Mouse (Mus musculus): ENCODE measurements at regions not wholly inside any gene's neighbourhood (a gene's known extent, or its start where the extent isn't known, plus 50 kb on each side); places are given as distances from the start of the nearest gene placed in this dataset.

DNA sequence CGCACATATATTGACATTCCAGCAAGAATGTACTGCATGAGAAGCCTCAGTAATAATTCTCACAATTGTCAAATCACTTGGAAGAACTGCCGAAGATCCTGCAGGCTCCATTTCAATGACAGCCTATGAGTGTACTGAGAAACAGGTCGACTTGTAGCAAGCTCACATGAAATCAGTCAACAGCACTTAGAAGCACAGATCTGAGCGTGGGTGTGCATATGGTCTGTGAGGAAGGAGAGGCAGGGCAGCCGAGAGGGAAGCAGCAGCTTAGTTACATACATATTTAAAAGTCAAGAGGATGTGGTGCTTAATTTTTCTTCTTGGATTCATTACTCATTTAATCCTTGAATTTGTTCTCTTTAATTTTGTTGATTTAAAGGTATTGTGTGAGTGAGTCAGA lies 967.4 kb upstream of the Epha7 start:
- DNase-seq (ENCODE audit: low spot score in 2 of 2), result peak; percentile 28 to 54

DNA sequence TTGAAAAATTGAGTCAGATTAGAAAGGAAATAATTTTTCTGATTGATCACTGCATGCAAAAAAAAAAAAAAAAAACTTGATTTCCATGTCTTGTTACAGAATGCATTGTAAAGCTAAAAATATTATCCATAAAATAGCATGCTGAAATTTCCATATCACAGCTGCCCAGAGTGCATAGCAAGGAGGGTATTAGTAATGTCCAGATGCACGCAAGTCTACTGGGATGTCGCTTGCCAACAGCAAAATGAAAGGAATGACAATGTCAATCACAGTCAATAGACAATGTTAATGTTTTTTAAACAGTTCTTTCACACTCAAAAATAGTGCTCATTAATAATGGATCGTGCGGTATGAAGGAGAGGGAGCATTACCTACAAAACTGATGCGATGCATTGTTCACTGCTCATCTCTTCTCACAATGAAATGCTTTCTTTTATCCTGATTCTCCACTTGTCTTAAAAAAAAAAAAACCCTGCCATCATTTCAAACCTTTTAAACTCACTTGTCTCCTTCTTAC lies 966.8 kb upstream of the Epha7 start:
- DNase-seq (ENCODE audit: low spot score in 2 of 2), result no peak

DNA sequence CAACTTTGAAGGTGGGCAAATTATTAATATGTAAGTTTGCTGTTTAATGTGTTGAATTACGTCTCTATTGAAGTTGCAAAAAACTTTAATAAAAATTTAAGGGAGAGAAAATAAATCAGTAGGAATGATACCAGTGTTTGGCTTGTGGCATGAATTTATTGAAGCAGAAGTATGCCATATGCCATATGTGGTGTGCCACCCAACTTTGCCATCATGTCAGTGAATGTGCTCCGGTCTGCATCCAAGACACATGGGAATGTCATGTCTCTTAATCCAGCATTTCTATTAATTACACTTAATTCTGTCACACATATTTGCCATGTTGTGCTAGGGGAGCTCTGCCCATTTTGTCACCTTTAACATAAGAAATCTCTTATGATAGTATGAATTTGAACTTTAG lies 956.8 kb upstream of the Epha7 start:
- no peak for DNase-seq (ENCODE audit: low spot score in 2 of 2)

DNA sequence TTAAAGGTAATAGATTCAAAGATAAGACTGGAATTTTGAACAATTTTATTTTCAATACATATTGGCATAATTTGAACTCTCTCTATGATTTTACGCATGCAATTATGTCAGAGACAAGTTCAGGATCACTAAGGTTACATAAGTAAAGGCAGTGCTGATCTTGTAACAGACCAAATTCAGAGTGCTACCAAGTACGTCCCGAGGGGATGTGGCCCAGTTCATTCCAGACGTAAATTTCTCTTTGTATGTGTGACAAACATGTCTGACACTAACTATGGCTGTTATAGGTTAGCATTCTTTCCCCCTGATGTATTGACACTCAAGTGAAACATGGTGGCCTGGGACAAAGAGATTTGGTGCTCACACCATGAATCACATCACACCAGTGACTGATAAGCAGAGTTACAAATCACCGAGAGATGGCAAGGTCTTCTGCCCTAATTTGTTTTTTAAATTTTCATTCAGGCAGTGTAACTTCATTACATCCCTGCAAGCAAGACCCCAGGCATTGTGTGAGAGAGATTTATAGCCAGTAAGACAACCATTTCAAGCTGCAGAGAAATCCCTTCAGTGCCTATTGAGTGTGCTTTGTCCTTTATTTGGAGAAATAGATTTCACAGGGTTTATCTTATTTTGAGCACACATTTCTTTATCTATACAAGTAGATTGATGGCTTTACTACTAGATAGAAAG lies 925.5 kb upstream of the Epha7 start:
- no peak for DNase-seq (ENCODE audit: low spot score in 2 of 2)

- DNase-seq (ENCODE audit: low spot score in 2 of 2), result no peak
Measured at GRCm38 (mm10) chr4:27896396-27896795, 916.5 kb upstream of the Epha7 start.

GRCm38 (mm10) chr4:27945351-27945750 lies 867.6 kb upstream of the Epha7 start:
- DNase-seq (ENCODE audit: low spot score in 2 of 2), result no peak

DNA sequence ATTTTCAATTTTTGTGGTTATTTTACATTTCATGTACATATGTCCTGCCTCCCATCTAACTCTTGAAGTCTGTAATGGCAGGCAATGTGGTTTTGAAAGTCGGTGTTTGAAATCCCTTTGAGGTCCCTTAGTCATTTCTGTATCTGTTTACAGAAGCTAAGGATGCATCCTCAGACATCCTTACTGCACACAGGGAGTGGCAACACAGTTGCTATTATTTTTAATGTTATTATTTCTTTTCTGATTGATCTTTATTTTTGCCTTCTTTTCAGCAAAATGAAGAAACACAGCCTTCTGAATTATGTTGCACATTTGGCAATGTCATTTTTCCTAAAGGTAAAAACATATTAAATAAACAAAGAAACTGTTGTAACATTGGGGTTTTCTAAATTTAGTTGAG lies 867.2 kb upstream of the Epha7 start:
- DNase-seq (ENCODE audit: low spot score in 2 of 2), result no peak

- no peak for DNase-seq (ENCODE audit: low spot score in 2 of 2)
Measured at GRCm38 (mm10) chr4:27949970-27950717, 862.8 kb upstream of the Epha7 start.

DNA sequence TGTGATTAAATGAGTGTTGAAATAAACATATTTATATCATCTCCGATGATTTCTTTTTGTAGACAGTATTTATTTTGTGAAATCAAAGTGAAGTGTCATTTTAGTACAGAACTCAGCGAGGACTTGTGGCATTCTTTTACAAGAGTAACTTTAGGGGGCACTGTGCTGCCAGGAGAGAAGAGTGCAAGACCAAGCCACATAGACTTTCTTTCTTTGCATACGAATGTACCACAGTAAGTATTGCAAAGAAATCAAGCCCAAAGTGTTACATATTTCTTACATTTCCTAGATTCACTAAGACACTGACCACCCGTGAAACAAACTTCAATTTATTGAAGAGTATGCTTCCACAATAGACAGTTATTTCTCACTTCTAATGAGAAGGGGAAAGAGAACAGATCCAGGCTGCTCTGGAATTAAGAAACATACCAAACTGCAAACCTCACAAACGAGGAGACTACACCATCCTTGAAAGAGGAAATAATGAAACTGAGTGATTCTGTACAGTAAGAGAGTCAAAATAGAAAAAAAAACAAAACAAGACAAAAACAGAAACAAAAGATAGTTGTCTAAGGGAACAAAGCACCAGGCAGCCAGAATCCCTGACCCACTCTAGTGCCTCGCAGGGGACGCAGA lies 847.8 kb upstream of the Epha7 start:
- DNase-seq (ENCODE audit: low spot score in 2 of 2), result peak in 1 of 2 experiments; percentile 10

GRCm38 (mm10) chr4:27970569-27970968 lies 842.4 kb upstream of the Epha7 start:
- DNase-seq (ENCODE audit: low spot score in 2 of 2), result no peak

DNA sequence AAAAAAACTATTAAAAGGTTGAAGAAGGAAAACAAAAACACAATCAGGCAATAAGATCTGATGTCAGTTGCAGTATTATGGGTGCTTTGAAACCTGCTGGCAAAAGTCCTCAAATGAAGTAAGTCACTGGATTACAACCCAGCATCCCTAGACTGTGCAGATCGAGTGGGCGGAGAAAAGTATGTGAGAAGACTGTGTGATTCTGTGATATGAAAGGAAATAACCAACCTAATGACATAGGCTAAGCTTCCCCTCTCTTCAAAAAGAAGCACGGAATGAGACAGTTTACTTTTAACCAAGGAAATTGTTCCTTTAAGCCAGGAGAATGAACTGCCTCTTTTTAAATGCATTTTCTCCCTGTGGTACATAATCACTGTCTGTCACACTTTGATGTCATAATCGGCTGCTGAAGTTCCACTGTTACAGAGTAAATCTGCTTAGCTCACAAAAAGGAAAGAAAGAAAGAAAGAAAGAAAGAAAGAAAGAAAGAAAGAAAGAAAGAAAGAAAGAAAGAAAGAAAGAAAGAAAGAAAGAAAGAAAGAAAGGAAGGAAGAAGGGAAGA lies 833.6 kb upstream of the Epha7 start:
- DNase-seq (ENCODE audit: low spot score in 2 of 2), result no peak

- no peak for DNase-seq (ENCODE audit: low spot score in 2 of 2)
Measured at GRCm38 (mm10) chr4:27979781-27980180, 833.1 kb upstream of the Epha7 start.

DNA sequence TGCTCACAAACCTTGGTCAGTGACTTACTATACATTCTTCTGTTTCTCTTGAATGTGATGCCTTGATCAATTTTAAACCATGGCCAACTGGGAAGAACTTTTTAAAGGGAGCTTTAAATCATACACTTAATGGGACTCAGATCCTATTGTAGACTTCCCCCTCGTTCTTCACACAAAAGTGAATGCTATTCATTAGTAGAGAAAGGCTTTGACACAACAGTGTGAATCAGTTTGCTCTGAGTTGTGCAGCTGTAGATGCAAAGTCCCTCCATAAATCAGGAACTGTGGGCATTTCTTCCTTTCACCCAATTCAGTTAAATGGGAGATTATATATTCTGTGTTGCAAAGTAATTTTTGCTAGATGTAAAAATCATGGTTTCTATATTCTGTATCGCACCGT lies 831.6 kb upstream of the Epha7 start:
- no peak for DNase-seq (ENCODE audit: low spot score in 2 of 2)

- no peak for DNase-seq (ENCODE audit: low spot score in 2 of 2)
Measured at GRCm38 (mm10) chr4:27987986-27988423, 824.9 kb upstream of the Epha7 start.

- DNase-seq (ENCODE audit: low spot score in 2 of 2), result no peak
Measured at GRCm38 (mm10) chr4:27994411-27994810, 818.5 kb upstream of the Epha7 start.

DNA sequence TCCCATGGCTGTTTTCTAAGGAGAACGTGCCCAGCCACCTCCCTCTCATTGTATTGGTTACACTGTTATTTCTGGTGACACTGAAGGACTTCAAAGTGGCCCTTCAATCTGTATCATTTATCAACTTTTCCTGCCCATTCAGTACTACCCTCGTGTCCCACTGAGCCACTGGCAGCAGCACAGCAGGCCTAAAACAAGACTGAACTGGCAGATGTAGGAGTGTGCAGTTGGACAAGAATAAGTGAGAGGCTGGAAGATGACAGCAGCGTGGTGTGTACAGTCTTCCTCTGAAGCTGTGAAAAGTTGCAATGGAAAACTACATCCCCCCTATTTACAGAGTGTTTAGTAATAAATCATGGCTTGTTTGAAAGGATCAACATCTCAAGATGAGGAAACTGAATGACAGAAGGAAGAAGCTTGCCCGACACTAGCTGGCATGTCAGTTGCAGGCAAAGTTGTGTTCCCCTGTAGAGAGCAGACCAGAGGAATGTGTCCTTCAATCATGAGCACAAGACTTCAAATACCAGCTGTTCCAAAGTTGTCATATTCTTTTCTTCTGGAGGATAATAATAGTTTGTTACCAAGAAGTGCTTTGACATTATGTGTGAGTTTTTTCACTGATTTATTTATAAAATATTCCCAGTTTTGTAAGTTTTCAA lies 811.0 kb upstream of the Epha7 start:
- no peak for DNase-seq (ENCODE audit: low spot score in 2 of 2)
